Mouse (Mus musculus) ES-Bruce4 (cell line): ENCODE results near the gene Tnip2.

ENCODE experiments used
- CTCF ChIP-seq: IDR thresholded peaks from one replicate; pipeline ENCODE4 v1.8.1; 2011; ENCODE audit warnings: low read depth, low read length
- EP300 ChIP-seq: IDR thresholded peaks from 2 replicates; pipeline ENCODE4 v1.6.1; 2011; ENCODE audit warnings: low read depth, low read length; ENCODE audit not compliant: insufficient read depth
- POLR2A ChIP-seq: IDR thresholded peaks from one replicate; pipeline ENCODE4 v1.8.1; 2011; ENCODE audit warnings: low read length; ENCODE audit not compliant: insufficient read depth

GRCm38 (mm10) chr5:34514218-34514566, 401 bp upstream of the Tnip2 start:
- no peak for TF ChIP-seq POLR2A
- TF ChIP-seq CTCF, result no peak
- no peak for TF ChIP-seq EP300
